Mouse (Mus musculus) stomach, embryonic 16.5 days (tissue): ENCODE data around the gene Ulk4. TPM values are rescaled to one million over a fixed set of nuclear protein-coding genes. Genes with fewer than 3 reads are reported as not detected.

Experiments used
- ATAC-seq: fragments of 200-750 bp; cut with Nextera tagmentation; 2 replicates; pipeline ENCODE4 v1.8.0; 2017; ENCODE audit warnings: moderate number of reproducible peaks, moderate TSS enrichment; ENCODE audit not compliant: insufficient read depth, low FRiP score
- H3K27ac ChIP-seq: fragments of 300-500 bp; sonication (generic); 2 replicates; pipeline ENCODE4 v1.5.1; 2014; ENCODE audit warnings: low read length
- H3K27me3 ChIP-seq: fragments of 300-500 bp; sonication (generic); 2 replicates; pipeline ENCODE4 v1.6.1; 2014; ENCODE audit warnings: low read length, control low read depth, mixed read lengths; ENCODE audit not compliant: control insufficient read depth, insufficient read depth
- H3K36me3 ChIP-seq: fragments of 300-500 bp; sonication (generic); 2 replicates; pipeline ENCODE4 v1.6.1; 2014; ENCODE audit warnings: low read length; ENCODE audit not compliant: control insufficient read depth, insufficient read depth
- H3K4me1 ChIP-seq: fragments of 300-500 bp; sonication (generic); 2 replicates; pipeline ENCODE4 v1.6.1; 2014; ENCODE audit warnings: low read length, control low read depth, mixed read lengths; ENCODE audit not compliant: control insufficient read depth, insufficient read depth
- H3K4me2 ChIP-seq: fragments of 300-500 bp; sonication (generic); 2 replicates; pipeline ENCODE4 v1.6.1; 2014; ENCODE audit warnings: low read depth, low read length, mixed read lengths
- H3K4me3 ChIP-seq: fragments of 300-500 bp; sonication (generic); replicated peaks from 2 replicates; pipeline ENCODE4 v1.5.1; 2014; ENCODE audit warnings: mild to moderate bottlenecking, low read length
- H3K9ac ChIP-seq: fragments of 300-500 bp; sonication (generic); 2 replicates; pipeline ENCODE4 v1.6.1; 2014; ENCODE audit warnings: low read length
- H3K9me3 ChIP-seq: fragments of 300-500 bp; sonication (generic); replicated peaks from 2 replicates; pipeline ENCODE4 v1.6.1; 2016; ENCODE audit warnings: low read length, control low read depth; ENCODE audit not compliant: control insufficient read depth
- WGBS: fragments of 180-500 bp; shearing (Covaris S2); extraction: QIAGEN DNeasy Blood & Tissue Kit; methylation state at CpG from one replicate; pipeline ENCODE4 v1.1.7; 2014; 5-methylcytosine and 5-hydroxymethylcytosine counted together
- polyA plus RNA-seq: library from polyadenylated mRNA; unstranded; fragments of >200 nt; fragmentation: Nextera tagmentation; extraction: Ambion mirVana; gene quantifications from 2 replicates; pipeline ENCODE4 v1.2.1, GENCODE M21; 2015

Ulk4 gene
- polyA plus RNA-seq, 1 experiment from 2014 or later = 124 TPM

DNA sequence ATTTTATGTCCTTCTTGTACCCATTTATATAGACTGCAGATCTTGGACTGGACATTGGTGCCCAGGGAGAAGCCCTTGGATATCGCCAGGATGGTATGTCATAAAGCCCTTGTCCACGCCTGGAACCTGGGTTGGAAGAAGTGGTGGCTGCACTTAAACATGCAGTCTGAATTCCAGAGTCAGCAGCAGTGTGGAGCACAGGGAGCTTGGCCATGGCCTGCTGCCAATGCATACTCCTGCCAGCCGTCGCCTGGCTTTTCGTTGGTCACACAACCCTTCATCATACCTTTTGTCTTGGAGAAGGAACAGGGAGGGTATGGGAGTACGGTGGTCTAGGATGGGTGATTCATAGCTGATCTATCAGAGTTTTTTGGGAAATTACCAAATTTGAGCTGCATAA lies 318.4 kb downstream of the Ulk4 start:
- H3K4me3 ChIP-seq = no peak overlapping the region
- H3K4me1 ChIP-seq = peaks cover 15% of the 10 kb centered on the region; the same call in 1 of the 2 replicates
- WGBS = 79% methylated on average over 6 of the region's 6 CpGs
- H3K9ac ChIP-seq = no peak overlapping the region
- peaks cover 50% of the 10 kb centered on the region for H3K36me3 ChIP-seq
- no peak for ATAC-seq
- H3K9me3 ChIP-seq = no peaks in the 10 kb centered on the region
- H3K27me3 ChIP-seq = no peaks in the 10 kb centered on the region
- no peak overlapping the region for H3K27ac ChIP-seq
- no peak overlapping the region for H3K4me2 ChIP-seq

DNA sequence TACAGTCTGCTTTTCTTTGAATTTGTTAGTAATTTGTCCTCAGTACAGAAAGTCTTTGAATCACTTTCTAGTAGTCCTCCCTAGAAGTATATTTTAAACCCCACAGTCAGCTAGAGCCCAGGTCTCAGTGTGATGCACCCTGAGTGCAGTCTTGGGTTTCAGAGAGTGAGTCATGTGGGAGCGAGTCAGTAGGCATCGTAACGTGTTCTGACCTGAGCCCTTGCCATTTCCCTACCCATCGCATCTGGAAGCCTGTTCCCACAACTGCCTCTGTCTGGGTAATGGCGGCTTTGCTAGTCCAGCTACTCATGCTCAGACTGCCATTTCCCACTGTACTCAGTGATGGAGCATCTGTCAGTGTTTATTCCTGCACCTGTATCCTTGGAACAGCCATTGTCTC lies 318.9 kb downstream of the Ulk4 start:
- H3K36me3 ChIP-seq = peaks cover 51% of the 10 kb centered on the region
- 83% methylated on average over 5 of the region's 5 CpGs for WGBS
- no peak overlapping the region for H3K27ac ChIP-seq
- H3K4me3 ChIP-seq = no peak overlapping the region
- no peaks in the 10 kb centered on the region for H3K27me3 ChIP-seq
- no peak for ATAC-seq
- H3K9me3 ChIP-seq = no peaks in the 10 kb centered on the region
- H3K4me2 ChIP-seq = no peak overlapping the region
- H3K4me1 ChIP-seq = peaks cover 15% of the 10 kb centered on the region; the same call in 1 of the 2 replicates
- no peak overlapping the region for H3K9ac ChIP-seq

DNA sequence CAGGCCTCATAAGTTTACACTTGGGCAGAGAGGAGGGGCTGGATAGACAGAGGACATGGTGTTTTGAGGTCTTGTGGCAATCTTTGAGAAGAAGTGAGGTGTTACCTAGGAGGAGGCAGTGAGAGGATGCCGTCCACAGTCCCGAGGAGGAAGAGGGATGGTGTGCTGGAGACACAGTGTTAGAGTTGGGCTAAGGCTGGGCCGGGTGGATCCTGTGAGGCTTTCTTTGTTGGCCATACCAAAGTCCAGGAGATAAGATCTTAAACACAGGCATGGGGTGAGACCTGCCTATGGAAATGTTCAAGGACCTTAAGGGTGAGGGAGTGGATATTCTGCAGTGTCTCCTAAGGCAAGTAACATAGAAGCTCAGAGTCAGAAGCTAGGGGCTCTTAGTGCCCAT lies 325.1 kb downstream of the Ulk4 start:
- Histone ChIP-seq H3K27ac (no peak overlapping the region), H3K27me3 (no peaks in the 10 kb centered on the region), H3K9me3 (no peaks in the 10 kb centered on the region), H3K9ac (no peak overlapping the region), H3K4me1 (peaks cover 11% of the 10 kb centered on the region; the same call in 1 of the 2 replicates), H3K4me2 (no peak overlapping the region), H3K36me3 (peaks cover 43% of the 10 kb centered on the region; the same call in 1 of the 2 replicates), H3K4me3 (no peak overlapping the region)
- peak; percentile 63; the same call in 1 of the 2 replicates for ATAC-seq
- WGBS = 62% methylated on average over 3 of the region's 3 CpGs

DNA sequence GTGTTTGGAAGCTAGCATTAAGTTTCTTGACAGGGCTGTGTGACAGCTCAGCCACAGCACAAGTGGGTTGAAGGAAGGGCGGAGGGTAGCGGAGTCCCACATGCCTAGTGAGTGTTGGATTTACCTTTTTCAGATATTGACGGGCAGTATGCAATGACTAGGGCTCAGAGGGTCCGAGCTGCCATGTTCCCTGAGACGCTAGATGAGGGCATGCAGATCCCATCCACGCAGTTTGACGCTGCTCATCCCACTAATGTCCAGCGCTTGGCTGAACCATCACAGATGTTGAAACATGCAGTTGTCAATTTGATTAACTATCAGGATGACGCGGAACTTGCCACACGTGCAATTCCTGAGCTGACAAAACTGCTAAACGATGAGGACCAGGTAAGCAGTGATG lies 326.2 kb downstream of the Ulk4 start:
- Histone ChIP-seq H3K9ac (no peak overlapping the region), H3K4me3 (no peak overlapping the region), H3K36me3 (peaks cover 43% of the 10 kb centered on the region; the same call in 1 of the 2 replicates), H3K9me3 (no peaks in the 10 kb centered on the region), H3K27ac (no peak overlapping the region), H3K4me1 (peaks cover 17% of the 10 kb centered on the region), H3K27me3 (no peaks in the 10 kb centered on the region), H3K4me2 (no peak overlapping the region)
- 88% methylated on average over 12 of the region's 12 CpGs for WGBS
- no peak for ATAC-seq

DNA sequence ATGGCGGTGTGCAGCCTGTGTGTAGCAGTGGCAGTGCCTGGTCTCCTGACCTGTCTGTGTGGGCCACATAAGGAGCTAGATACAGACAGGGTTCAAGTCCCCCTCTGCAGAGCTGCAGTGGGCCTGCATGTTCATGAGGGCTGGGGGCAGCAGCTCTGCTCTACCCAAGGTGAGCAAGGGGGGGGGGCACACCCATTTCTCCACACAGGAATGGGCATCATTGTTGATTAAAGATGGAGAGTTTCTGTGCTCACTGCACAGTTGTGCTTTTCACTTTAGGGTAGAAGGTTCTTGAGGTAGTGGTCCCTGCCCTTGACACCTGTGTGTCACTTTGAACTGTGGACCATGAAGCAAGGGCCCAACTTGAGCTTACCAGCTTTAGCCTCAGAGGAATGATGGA lies 328.2 kb downstream of the Ulk4 start:
- WGBS = 100% methylated on average over 1 of the region's 1 CpGs
- no peak for ATAC-seq
- Histone ChIP-seq H3K27me3 (no peaks in the 10 kb centered on the region), H3K4me1 (peaks cover 22% of the 10 kb centered on the region), H3K9ac (no peak overlapping the region), H3K36me3 (peaks cover 28% of the 10 kb centered on the region; the same call in 1 of the 2 replicates), H3K4me3 (no peak overlapping the region), H3K4me2 (no peak overlapping the region), H3K27ac (no peak overlapping the region), H3K9me3 (no peaks in the 10 kb centered on the region)

DNA sequence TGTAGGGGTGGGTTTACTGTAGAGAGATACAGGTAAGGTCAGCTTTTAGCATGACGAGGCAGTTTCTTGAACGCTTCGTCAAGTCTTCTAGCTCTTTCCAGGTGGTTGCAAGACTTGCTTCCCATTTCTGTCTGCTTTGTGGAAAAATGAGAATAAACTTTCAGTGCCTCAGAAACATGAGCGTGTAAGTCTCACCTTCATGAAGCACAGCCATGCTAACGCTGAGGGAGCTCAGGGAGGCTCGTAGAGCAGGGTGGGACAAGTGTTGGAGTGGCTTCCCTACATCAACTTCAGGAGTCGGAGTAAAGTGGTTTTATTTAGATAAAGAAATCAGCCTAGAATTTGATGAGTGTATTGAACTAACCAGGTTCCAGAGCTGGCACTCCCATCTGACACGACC lies 330.9 kb downstream of the Ulk4 start:
- Histone ChIP-seq H3K27me3 (no peaks in the 10 kb centered on the region), H3K27ac (no peak overlapping the region), H3K4me1 (peaks cover 36% of the 10 kb centered on the region), H3K9ac (no peak overlapping the region), H3K4me3 (no peak overlapping the region), H3K9me3 (no peaks in the 10 kb centered on the region), H3K4me2 (no peak overlapping the region), H3K36me3 (0 out of 2 replicates have a peak, but pooled peaks cover 9% of the 10 kb centered on the region)
- 57% methylated on average over 8 of the region's 8 CpGs for WGBS
- ATAC-seq = no peak

DNA sequence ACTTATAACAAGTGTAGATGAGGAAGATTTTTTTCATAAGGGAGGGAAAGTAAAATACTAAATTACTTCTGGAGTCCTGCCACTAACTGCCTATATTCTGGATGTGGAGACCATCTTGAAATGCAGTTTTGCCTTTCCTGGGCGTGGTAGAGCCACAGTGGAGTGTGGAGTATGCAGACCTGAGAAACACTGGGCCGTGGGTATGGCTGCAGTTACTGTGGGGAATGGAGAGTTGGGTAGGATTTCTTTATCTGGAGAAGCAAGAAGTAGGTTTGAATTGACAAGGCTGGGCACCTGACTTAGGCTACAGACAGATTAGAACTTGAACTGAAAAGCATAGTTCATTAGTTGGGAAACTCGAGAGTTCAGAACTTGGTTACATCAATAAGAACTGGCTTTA lies 332.8 kb downstream of the Ulk4 start:
- no peak overlapping the region for H3K9ac ChIP-seq
- no peaks in the 10 kb centered on the region for H3K27me3 ChIP-seq
- no peak for ATAC-seq
- no peaks in the 10 kb centered on the region for H3K9me3 ChIP-seq
- no peak overlapping the region for H3K4me3 ChIP-seq
- no peaks in the 10 kb centered on the region for H3K36me3 ChIP-seq
- peaks cover 48% of the 10 kb centered on the region for H3K4me1 ChIP-seq
- no peak overlapping the region for H3K4me2 ChIP-seq
- 51% methylated on average over 3 of the region's 3 CpGs for whole genome bisulfite sequencing
- no peak overlapping the region for H3K27ac ChIP-seq

DNA sequence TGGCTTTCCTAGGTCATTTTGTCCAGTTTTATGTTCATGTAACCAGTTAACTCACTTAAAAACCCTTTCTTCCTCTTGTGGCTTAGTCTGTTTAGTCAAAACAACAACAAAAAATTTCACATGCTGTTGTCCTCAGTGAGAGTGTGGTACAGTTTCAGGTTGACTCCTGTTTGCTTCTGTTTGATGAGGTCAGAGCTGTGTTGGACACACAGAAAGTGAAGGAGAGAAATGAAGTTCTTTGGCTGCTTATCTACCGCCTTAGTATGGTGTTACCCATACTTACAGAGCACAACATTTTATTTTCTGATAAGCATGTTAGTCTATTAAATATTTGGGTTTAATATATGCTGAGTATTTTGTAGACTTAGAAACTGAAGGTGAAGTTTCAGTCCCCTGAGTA lies 333.2 kb downstream of the Ulk4 start:
- Histone ChIP-seq H3K4me2 (no peak overlapping the region), H3K4me3 (no peak overlapping the region), H3K27ac (no peak overlapping the region), H3K4me1 (peaks cover 49% of the 10 kb centered on the region), H3K36me3 (no peaks in the 10 kb centered on the region), H3K9ac (no peak overlapping the region), H3K9me3 (no peaks in the 10 kb centered on the region), H3K27me3 (no peaks in the 10 kb centered on the region)
- no peak for ATAC-seq
- WGBS = 67% methylated on average over 1 of the region's 1 CpGs

DNA sequence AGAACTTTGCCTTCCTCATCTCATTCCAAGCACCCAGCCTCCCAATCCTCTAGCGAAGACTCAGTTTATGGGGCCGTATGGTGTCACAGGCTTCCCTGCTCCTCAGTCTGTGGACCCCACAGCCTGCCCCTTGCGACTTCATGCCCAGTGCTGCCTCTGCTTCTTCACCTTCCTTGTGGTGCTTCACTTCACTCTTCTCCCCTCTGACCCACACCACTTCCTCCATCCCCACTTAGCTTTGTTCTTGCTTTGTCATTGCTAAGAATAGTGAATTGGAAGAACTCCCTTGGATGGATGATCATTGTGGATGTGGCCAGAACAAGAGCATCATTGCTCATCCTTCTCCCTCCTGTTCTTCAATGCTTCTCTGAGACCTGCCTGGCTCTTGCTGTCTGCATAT lies 336.1 kb downstream of the Ulk4 start:
- Histone ChIP-seq H3K27ac (no peak overlapping the region), H3K36me3 (no peaks in the 10 kb centered on the region), H3K27me3 (no peaks in the 10 kb centered on the region), H3K4me1 (peaks cover 65% of the 10 kb centered on the region), H3K4me2 (no peak overlapping the region), H3K4me3 (no peak overlapping the region), H3K9ac (no peak overlapping the region), H3K9me3 (no peaks in the 10 kb centered on the region)
- no peak for ATAC-seq
- WGBS = 78% methylated on average over 3 of the region's 3 CpGs

DNA sequence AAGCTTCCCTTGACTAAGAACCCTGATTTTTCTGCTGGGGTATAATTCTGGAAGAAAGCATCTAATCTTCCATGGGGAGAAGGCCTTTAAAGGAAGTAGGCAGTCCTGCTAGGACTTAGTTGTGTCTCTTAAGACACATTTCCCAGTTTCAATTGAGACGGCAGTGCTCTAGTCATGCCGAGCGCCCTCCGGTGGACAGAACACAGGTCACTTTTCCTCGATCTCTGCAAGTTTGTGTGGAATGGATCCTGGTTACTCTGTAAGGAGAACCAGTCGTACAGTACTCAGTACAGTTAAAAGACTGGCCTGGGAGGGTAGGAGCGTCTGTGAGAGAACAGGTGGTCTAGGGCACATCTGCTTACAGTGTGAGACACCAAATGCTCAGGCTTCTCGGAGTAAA lies 340.6 kb downstream of the Ulk4 start:
- WGBS = 9% methylated on average over 8 of the region's 8 CpGs
- Histone ChIP-seq H3K27ac (peak overlapping the region; percentile 44; the same call in 1 of the 2 replicates), H3K4me3 (peak overlapping the region; percentile 94), H3K4me2 (peak overlapping the region; percentile 87), H3K9ac (peak overlapping the region; percentile 99), H3K9me3 (no peaks in the 10 kb centered on the region), H3K4me1 (peaks cover 48% of the 10 kb centered on the region), H3K27me3 (no peaks in the 10 kb centered on the region), H3K36me3 (no peaks in the 10 kb centered on the region)
- ATAC-seq = no peak
